Mouse (Mus musculus) stomach, embryonic 16.5 days (tissue): ENCODE results near the gene Ndufs2. TPM values are rescaled to one million over a fixed set of nuclear protein-coding genes. Genes with fewer than 3 reads are reported as not detected.

Experiments
- ATAC-seq: fragments of 200-750 bp; cut with Nextera tagmentation; 2 replicates; pipeline ENCODE4 v1.8.0; 2017; ENCODE audit warnings: moderate number of reproducible peaks, moderate TSS enrichment; ENCODE audit not compliant: insufficient read depth, low FRiP score
- H3K27ac ChIP-seq: fragments of 300-500 bp; sonication (generic); 2 replicates; pipeline ENCODE4 v1.5.1; 2014; ENCODE audit warnings: low read length
- H3K27me3 ChIP-seq: fragments of 300-500 bp; sonication (generic); 2 replicates; pipeline ENCODE4 v1.6.1; 2014; ENCODE audit warnings: low read length, control low read depth, mixed read lengths; ENCODE audit not compliant: control insufficient read depth, insufficient read depth
- H3K36me3 ChIP-seq: fragments of 300-500 bp; sonication (generic); 2 replicates; pipeline ENCODE4 v1.6.1; 2014; ENCODE audit warnings: low read length; ENCODE audit not compliant: control insufficient read depth, insufficient read depth
- H3K4me1 ChIP-seq: fragments of 300-500 bp; sonication (generic); 2 replicates; pipeline ENCODE4 v1.6.1; 2014; ENCODE audit warnings: low read length, control low read depth, mixed read lengths; ENCODE audit not compliant: control insufficient read depth, insufficient read depth
- H3K4me2 ChIP-seq: fragments of 300-500 bp; sonication (generic); 2 replicates; pipeline ENCODE4 v1.6.1; 2014; ENCODE audit warnings: low read depth, low read length, mixed read lengths
- H3K4me3 ChIP-seq: fragments of 300-500 bp; sonication (generic); replicated peaks from 2 replicates; pipeline ENCODE4 v1.5.1; 2014; ENCODE audit warnings: mild to moderate bottlenecking, low read length
- H3K9ac ChIP-seq: fragments of 300-500 bp; sonication (generic); 2 replicates; pipeline ENCODE4 v1.6.1; 2014; ENCODE audit warnings: low read length
- H3K9me3 ChIP-seq: fragments of 300-500 bp; sonication (generic); replicated peaks from 2 replicates; pipeline ENCODE4 v1.6.1; 2016; ENCODE audit warnings: low read length, control low read depth; ENCODE audit not compliant: control insufficient read depth
- WGBS: fragments of 180-500 bp; shearing (Covaris S2); extraction: QIAGEN DNeasy Blood & Tissue Kit; methylation state at CpG from one replicate; pipeline ENCODE4 v1.1.7; 2014; 5-methylcytosine and 5-hydroxymethylcytosine counted together
- polyA plus RNA-seq: library from polyadenylated mRNA; unstranded; fragments of >200 nt; fragmentation: Nextera tagmentation; extraction: Ambion mirVana; gene quantifications from 2 replicates; pipeline ENCODE4 v1.2.1, GENCODE M21; 2015

Gene Ndufs2
- polyA plus RNA-seq, 1 experiment from 2014 or later = 260 TPM

DNA sequence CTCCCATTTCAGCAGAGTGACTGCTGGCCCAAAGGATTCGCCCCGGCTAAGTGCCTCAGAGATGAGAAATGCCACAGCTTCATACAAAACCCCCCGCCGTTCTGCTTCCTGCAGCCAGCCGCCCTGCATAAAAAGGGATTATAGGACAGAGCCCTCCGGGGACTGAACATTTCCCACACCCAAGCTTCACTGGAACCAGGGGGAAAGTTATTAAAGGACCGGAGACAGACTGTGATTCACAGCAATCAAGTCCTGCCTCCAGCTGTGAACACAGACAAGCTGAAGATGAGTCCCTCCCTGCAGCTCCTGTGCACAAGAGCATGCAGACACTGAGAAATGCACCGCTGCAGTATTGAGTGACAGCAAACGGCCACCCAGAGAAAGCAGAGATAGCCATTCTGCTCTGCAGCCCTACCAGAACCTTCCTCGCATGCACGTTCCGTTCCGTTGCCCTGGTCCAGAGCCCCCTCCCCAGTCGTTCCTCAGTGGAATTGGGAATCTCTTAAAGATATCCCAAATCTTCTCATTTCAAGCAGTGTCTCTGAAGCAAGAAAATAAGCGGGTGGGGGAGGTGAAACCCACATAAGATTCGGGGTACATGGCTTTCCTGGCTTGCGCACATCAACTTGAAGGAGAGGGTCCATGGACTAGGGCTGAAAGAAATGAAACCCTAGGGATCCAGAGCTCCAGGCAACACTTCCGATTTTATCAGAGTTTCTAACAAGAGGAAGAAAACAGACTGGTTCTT, 57.9 kb downstream of the Ndufs2 start:
- Histone ChIP-seq H3K9ac (peak overlapping the region; percentile 40; the same call in 1 of the 2 replicates), H3K4me3 (peak overlapping the region; percentile 22), H3K9me3 (no peaks in the 10 kb centered on the region), H3K4me1 (peaks cover 35% of the 10 kb centered on the region), H3K36me3 (no peaks in the 10 kb centered on the region), H3K27ac (no peak overlapping the region), H3K4me2 (peak overlapping the region; percentile 46), H3K27me3 (peaks cover 19% of the 10 kb centered on the region)
- no peak for ATAC-seq
- WGBS = 11% methylated on average over 18 of the region's 18 CpGs

DNA sequence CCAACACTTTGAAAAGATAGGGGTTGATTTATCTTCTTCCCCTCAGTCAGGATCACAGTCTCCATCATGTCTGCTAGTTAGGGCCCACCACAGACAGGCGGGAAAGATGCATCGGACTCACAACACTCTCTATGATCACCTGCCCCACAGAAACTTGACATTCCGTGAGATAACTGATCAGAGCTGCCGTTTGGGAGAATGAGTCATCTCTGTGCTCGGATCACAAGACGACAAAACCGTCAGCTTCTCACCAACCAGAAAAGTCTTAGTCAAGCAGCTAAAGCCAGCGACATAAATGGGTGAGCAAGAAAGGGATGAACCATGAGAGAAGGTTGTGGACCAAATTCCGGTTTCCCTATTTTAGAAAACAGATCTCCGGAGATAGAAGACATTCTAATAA, 58.9 kb downstream of the Ndufs2 start:
- no peak for ATAC-seq
- H3K36me3 ChIP-seq = no peaks in the 10 kb centered on the region
- 55% methylated on average over 10 of the region's 10 CpGs for WGBS
- H3K4me1 ChIP-seq = peaks cover 35% of the 10 kb centered on the region
- peaks cover 19% of the 10 kb centered on the region for H3K27me3 ChIP-seq
- H3K4me3 ChIP-seq = no peak overlapping the region
- H3K9me3 ChIP-seq = no peaks in the 10 kb centered on the region
- no peak overlapping the region for H3K27ac ChIP-seq
- H3K4me2 ChIP-seq = no peak overlapping the region
- no peak overlapping the region for H3K9ac ChIP-seq

DNA sequence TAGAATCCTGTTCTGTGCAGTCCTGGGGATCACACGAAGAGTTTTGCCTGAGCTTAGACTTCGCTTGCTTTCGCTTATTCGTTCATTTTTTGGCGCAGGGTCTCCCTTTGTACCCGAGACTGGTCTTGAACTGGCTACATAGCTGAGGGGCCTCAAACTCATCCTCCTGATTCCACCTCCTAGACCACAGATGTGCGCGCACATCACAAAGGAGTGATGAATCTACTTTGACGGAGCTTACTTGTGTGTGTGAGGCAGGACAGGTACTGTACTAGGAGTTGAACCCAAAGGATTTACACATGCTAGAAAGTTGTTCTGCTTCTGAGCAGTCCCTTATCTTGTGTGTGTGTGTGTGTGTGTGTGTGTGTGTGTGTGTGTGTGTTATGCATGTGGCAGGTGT, 60.4 kb downstream of the Ndufs2 start:
- no peak overlapping the region for H3K9ac ChIP-seq
- H3K9me3 ChIP-seq = no peaks in the 10 kb centered on the region
- 96% methylated on average over 9 of the region's 9 CpGs for WGBS
- no peak for ATAC-seq
- H3K27me3 ChIP-seq = peaks cover 17% of the 10 kb centered on the region
- no peak overlapping the region for H3K27ac ChIP-seq
- no peaks in the 10 kb centered on the region for H3K36me3 ChIP-seq
- no peak overlapping the region for H3K4me2 ChIP-seq
- H3K4me1 ChIP-seq = peaks cover 35% of the 10 kb centered on the region
- no peak overlapping the region for H3K4me3 ChIP-seq

DNA sequence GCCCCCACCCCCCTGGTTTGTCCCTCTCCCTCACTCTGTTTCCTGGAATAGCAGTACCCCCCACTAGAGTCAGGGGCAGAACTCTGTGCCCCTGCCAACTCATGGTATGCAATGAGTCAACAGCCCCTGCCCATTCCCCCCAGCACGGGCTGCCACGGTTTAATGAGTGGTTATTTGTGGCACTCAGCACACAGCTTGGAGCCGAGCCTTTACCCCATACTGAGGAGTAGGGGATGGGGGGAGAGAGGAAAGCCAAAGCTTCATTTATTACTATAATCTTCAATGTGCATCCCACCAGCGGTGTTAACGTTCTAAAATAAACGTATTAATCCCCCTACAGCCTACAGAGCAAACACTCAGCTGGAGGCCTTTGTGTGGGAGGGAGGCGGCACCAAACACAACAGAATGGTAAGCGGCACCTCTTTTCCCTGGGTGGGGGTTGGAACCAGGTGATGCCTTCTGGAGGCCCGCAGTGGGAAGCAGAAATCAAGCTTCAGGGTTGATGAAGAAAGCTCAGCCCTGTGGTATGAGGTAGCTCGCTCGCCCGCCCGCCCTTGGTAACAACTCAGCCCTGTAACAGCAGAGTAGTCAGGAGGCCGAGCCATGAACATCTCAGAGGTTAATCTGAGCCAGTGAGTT, 61.6 kb downstream of the Ndufs2 start:
- peak; percentile 69; the same call in 1 of the 2 replicates for ATAC-seq
- Histone ChIP-seq H3K27me3 (peaks cover 6% of the 10 kb centered on the region; the same call in 1 of the 2 replicates), H3K36me3 (no peaks in the 10 kb centered on the region), H3K27ac (peak overlapping the region; percentile 63), H3K4me1 (peaks cover 31% of the 10 kb centered on the region), H3K9ac (peak overlapping the region; percentile 33; the same call in 1 of the 2 replicates), H3K9me3 (no peaks in the 10 kb centered on the region), H3K4me2 (peak overlapping the region; percentile 25; the same call in 1 of the 2 replicates), H3K4me3 (no peak overlapping the region)
- 41% methylated on average over 14 of the region's 14 CpGs for WGBS

DNA sequence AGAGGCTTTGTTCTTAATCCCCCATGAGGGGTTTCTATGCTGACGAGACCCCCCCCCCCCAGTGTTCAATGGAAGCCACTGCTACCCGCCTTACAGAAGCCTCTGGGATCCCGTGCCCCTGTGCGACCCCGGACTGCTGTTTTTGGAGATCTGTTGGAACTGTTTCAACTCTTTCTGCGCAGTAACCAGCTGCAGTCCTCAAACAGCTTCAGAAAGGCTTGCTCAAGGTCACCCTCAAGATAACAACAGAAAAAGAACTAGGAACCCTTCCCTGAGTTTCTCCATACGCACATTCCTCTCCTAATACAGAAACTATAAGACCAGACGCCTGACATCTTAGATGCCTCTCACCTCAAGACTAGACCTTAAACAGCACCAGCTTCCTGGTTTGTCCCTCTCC, 62.1 kb downstream of the Ndufs2 start:
- no peaks in the 10 kb centered on the region for H3K36me3 ChIP-seq
- H3K4me2 ChIP-seq = peak overlapping the region; percentile 25; the same call in 1 of the 2 replicates
- H3K4me3 ChIP-seq = no peak overlapping the region
- H3K27ac ChIP-seq = peak overlapping the region; percentile 63
- no peaks in the 10 kb centered on the region for H3K9me3 ChIP-seq
- ATAC-seq = no peak
- H3K9ac ChIP-seq = peak overlapping the region; percentile 33; the same call in 1 of the 2 replicates
- H3K4me1 ChIP-seq = peaks cover 30% of the 10 kb centered on the region
- 12% methylated on average over 8 of the region's 8 CpGs for WGBS
- 0 out of 2 replicates have a peak, but pooled peaks cover under 1% of the 10 kb centered on the region for H3K27me3 ChIP-seq

DNA sequence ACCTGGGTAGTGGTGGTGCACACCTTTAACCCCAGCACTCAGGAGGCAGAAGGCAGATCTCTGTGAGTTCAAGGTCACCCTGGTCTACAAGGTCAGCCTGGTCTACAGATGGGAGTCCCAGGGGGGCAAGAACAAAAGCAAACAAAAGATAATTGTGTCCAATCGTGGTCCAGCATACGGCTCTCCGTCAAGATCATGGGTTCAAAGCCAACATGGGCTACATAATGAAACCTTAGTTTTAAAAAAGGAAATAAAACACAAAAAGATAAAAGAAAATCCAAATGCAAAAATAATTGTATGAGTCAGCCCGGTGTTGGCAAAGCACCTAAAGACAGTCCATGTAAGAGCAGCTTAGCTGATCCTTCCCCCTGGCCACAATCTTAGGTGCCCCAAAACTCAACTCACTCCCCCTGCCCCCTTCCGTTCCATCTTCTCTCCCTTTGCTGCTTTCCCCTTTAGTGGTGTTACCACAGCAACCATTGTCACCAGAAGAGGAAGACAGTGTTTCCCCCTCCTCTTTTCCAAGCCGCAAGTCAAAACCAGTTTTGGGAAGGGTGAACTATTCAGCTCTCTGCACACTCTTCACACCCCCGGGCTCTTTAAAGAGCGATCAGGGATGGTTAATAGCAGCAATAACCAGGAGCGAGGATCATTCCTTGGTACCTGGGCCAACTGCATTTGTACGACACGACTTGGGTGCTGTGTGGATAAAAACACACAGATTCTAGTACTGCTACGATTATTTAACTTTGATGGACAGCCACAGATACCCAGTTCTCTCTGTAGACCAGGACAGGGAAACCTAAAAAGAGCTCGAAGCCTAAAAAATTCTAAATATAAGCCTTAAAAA, 63.1 kb downstream of the Ndufs2 start:
- no peak overlapping the region for H3K4me2 ChIP-seq
- H3K4me3 ChIP-seq = no peak overlapping the region
- no peaks in the 10 kb centered on the region for H3K9me3 ChIP-seq
- H3K36me3 ChIP-seq = no peaks in the 10 kb centered on the region
- no peak overlapping the region for H3K27ac ChIP-seq
- no peak for ATAC-seq
- H3K4me1 ChIP-seq = peaks cover 21% of the 10 kb centered on the region
- no peak overlapping the region for H3K9ac ChIP-seq
- 71% methylated on average over 13 of the region's 13 CpGs for WGBS
- H3K27me3 ChIP-seq = no peaks in the 10 kb centered on the region

DNA sequence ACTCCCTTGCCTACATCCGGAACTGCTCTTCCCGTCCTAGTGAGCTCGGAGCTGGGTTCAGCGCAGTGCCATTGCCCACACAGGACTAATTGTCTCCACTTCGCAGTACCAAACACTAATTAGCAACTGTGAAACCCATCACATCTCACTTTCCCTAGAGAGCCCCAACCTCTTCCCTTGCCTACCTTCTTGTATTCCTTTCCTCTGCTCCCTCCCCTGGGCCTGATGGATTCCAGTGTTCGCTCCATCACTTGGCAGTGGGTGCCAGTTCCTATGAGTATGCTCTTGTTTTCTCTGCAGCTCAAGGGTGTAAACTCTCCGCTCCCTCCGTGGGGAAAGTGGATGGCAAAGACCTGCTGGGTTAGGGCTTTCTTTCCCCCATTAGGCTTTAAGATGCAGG, 65.5 kb downstream of the Ndufs2 start:
- Histone ChIP-seq H3K4me3 (no peak overlapping the region), H3K36me3 (no peaks in the 10 kb centered on the region), H3K4me2 (no peak overlapping the region), H3K9ac (no peak overlapping the region), H3K4me1 (peaks cover 17% of the 10 kb centered on the region), H3K9me3 (no peaks in the 10 kb centered on the region), H3K27ac (no peak overlapping the region), H3K27me3 (no peaks in the 10 kb centered on the region)
- WGBS = 64% methylated on average over 8 of the region's 8 CpGs
- no peak for ATAC-seq
